Mouse (Mus musculus) hindlimb bud, embryonic 11.5 days (tissue): ENCODE data around the gene Bco1.

Source experiments
- DNase-seq: peaks from one replicate; pipeline ENCODE4 v3.0.0-alpha.2; 2012; ENCODE audit warnings: low read depth, low spot score; ENCODE audit errors: extremely low spot score

Bco1 gene

GRCm38 (mm10) chr8:117095647-117096046 is at the start of gene Bco1:
TSS of gene Bco1 (plus strand) at chr8:117095854.
- DNase-seq = peak; percentile 16

- no peak for DNase-seq
Measured at GRCm38 (mm10) chr8:117049444-117049843, 46.2 kb upstream of the Bco1 start.

- no peak for DNase-seq
Measured at GRCm38 (mm10) chr8:117050763-117051162, 44.9 kb upstream of the Bco1 start.

DNA sequence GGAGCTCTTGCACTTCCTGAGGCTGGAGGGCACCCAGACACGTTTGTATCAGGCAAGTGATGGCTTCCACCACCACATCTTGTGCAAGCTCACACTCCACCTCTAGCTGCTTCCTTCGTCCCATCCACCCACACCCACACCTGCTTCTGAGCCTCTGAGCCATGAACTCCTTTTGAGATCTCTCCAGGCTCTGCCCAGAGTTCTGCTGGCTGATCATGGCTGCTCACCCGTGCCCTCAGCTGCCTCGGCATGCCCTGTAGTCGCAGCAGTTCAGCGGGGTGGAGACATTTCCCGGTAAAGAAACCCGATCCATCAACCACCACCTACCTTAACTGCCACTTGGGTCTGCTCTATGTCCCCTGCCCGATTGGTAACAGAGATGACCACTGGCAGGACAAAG is 44.3 kb upstream of the Bco1 start:
- DNase-seq = no peak

DNA sequence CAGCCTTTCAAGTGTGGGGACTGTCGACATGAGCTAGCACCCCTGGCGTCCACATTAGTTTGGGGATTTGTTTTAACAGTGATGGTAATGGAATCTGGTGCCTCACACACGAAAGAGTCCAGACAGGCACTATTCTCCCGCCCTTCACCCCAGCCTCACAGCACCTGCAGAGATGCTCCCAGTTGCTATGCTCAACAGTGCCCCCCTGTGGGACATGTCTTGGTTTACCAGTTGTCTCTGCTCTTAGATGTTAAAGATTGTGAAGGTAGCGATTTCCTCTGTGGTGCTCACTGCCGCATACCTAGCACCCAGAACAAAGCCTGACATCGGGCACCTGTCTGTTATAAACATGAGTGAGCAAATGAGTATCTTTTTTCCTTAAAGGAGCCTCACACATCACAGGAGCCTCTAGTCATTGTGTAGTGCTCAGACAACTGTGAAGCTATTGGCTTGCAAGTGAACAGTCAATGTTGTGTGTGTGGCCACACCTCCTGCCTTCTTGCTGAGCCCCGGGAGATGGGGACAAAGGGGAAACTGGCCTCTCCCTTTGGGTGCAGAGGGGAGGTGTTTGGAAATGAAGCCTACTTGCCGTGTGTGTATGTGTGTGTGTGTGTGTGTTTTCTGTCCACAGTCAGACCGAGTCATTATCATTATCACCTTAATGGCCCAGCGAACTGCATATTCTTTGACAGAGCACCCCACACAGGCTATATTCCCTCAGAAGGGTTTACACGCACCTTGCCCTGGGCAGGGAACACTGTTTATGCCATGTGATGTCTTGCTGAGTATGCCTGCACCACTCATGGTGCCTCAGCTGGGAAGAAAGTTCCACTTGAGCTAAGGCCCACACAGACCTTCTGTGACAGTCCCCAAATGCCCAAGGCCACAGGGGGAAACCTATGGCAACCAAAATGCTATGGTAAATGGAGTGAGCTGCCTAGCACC is 42.2 kb upstream of the Bco1 start:
- DNase-seq = no peak

DNA sequence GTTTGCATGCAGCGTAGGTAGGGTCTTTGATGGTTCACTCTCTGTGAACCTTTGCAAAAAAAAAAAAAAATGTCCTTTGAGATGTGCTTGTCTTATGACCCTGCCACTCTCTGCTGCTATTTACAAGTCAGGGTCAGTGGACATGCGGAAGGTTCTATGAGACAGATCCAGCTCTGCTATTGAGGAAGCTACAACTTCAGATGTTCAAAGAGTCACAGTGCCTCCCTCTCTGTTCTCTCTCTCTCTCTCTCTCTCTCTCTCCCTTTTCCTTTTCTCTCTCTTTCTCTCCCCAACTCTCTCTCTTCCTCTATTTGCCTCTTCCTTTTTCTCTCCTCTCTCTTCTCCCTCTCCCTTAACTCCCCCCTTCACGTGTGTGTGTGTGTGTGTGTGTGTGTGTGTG is 41.5 kb upstream of the Bco1 start:
- DNase-seq = no peak

GRCm38 (mm10) chr8:117055097-117055496 is 40.6 kb upstream of the Bco1 start:
- no peak for DNase-seq

DNA sequence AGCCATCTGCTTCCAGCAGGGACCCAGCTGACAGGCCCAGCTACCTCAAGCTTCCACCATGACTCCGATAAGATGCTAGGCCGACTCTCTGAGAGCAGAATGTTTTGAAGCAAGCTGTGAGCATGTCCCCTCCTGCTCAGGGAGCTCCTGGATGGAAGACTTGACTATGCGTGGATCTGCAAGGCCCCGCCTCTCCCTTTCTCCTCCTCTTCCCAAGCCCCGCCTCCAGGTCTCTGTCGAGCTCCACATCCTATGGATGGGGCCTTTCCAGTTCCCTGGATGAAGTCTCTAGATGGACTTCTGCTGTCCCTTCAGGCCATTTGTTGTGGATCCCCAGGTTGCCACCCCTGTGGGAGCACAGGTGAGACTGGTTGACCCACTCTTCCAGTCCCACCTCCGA is 36.6 kb upstream of the Bco1 start:
- no peak for DNase-seq

DNA sequence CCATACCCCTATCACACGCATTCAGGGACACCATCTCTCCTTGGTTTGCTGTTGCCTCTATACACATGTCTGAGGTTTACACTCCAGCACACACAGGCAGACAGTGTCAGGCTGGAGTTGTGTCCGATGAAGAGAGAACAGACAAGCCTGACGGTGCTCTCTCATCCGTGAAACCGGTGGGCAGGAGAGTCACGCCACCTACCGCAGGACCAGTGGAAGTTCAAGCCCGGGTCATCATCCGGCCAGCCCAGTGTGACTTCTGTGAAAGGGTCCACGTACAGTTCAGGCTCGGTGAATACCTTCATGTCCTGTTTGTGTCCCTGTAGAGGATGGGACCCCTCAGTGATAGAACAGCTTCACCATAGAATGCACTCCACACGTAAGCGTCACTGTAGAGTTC is 35.3 kb upstream of the Bco1 start:
- DNase-seq = no peak

- DNase-seq = no peak
Measured at GRCm38 (mm10) chr8:117061180-117061880, 34.3 kb upstream of the Bco1 start.

GRCm38 (mm10) chr8:117066955-117067354 is 28.7 kb upstream of the Bco1 start:
- DNase-seq = no peak

- DNase-seq = no peak
Measured at GRCm38 (mm10) chr8:117067396-117067795, 28.3 kb upstream of the Bco1 start.

- DNase-seq = no peak
Measured at GRCm38 (mm10) chr8:117068294-117068693, 27.4 kb upstream of the Bco1 start.

DNA sequence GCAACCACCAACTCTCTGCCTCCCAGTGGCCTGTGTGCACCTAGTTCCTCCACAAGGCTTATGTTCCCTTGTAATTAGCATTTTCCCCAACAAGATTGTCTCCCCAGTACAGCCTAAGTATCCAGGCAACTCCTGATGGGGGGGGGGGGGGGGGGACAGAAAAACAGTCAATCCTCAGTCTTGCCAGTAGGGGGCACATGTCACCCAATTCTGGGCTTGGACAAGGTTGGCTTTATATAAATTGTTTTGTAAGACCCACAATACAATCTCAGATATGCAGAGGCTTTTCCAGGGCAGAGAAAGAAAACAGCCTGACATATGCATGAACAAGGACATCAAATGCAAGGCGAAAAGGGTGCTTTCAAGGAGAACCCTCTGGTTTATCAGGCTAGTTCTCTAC is 25.9 kb upstream of the Bco1 start:
- DNase-seq = no peak

- DNase-seq = no peak
Measured at GRCm38 (mm10) chr8:117074350-117075182, 21.1 kb upstream of the Bco1 start.

DNA sequence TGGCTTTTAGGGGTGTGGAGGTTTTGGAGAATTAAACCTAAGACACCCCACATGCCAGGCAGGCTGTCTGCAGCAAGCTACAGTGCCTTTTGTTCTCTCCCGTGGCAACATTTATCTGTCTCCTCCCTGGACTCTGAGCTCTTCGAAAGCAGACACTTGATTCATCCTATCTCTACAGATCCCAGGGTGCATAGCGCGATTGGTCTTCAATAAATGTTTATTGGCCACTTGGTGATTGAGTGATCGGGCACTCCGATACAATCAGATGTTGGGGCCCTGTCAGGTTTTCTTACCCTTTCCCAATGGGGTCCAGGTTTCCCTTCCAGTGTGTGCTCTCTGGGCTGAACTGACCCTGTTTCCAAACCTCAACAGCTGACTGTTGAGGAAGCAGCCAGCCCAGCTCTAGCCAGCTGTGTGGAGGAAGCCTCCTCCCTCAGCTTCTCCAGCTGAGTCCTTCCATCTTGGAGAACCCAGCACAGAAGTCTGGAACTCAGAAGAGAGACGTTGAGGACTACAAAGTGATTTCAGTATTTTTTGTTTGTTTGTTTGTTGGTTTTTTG is 17.2 kb upstream of the Bco1 start:
- no peak for DNase-seq

DNA sequence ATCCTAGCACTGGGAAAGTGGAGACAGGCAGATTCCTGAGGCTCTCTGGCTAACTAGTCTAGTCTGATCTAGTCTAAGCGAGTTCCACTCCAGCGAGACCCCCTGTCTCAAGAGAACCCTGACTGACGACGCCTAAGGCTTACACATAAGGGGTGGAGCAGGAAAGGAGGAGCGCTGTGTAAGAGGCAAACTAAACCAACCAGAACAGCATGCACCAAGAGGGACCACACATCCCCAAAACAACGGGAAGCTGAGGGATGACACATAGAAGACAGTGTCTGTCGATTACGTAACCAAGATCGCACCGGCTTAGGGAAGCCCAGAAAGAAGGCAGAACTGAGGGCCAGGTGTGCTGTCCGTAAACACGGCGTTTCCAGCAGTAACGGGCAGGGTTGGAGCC is 16.0 kb upstream of the Bco1 start:
- DNase-seq = no peak

DNA sequence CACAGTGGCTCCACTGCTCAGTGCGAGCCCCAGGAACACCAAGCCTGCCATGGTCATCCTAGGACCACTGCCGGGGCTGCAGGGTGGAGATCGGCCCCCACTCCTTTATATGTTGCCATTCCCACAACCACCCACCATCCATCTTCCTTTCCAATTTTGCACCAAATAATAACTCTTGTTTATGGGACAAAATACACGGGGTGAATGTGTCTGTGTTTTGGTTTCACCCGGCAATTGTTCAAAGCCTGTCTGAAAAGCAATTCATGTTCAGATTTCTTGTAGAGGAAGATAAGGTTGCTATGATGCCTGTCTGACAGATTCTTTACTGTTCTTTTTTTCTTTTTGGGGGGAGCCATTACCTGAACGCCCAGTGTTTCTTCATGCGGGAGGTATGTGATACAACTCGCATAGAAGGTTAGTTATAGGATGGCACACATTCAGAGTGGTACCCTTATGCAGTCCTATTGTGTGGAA is 13.2 kb upstream of the Bco1 start, which contains the start of gene Pkd1l2:
Gene Pkd1l2, minus strand, starts transcription at position 51 of the 474 bp plus-strand sequence.
- DNase-seq = no peak

GRCm38 (mm10) chr8:117082947-117083559 is 12.6 kb upstream of the Bco1 start:
- no peak for DNase-seq

DNA sequence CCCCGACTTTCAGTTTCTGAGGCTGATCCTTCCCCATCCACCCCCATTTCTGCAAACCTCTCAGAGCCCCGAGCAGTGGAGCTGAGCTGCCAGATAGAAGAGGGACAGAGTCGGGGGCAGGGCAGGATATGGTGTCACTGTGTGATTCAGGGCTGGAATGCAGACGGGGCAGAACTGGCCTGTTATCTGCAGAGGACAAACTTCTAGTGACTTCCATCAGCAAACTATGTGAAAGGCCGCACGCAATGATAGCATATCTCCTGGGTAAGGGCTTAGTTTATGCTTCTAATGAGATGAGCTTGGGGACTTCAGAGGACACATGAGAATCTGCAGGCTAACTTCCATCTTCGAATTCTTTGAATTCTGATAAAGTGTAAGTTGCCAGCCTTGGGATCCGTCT is 10.1 kb upstream of the Bco1 start:
- no peak for DNase-seq
